Mouse (Mus musculus) liver, adult 2 months (tissue): ENCODE results near the gene Tyw1.

Experiments used
- CTCF ChIP-seq: fragments of 200-500 bp; IDR thresholded peaks from 2 replicates; pipeline ENCODE4 v1.5.1; 2011; ENCODE audit warnings: low read depth, low read length, control low read depth
- POLR2A ChIP-seq: fragments of 200-500 bp; IDR thresholded peaks from 2 replicates; pipeline ENCODE4 v1.6.1; 2011; ENCODE audit warnings: low read length, control low read depth; ENCODE audit not compliant: insufficient read depth; ENCODE audit errors: extremely low read depth

DNA sequence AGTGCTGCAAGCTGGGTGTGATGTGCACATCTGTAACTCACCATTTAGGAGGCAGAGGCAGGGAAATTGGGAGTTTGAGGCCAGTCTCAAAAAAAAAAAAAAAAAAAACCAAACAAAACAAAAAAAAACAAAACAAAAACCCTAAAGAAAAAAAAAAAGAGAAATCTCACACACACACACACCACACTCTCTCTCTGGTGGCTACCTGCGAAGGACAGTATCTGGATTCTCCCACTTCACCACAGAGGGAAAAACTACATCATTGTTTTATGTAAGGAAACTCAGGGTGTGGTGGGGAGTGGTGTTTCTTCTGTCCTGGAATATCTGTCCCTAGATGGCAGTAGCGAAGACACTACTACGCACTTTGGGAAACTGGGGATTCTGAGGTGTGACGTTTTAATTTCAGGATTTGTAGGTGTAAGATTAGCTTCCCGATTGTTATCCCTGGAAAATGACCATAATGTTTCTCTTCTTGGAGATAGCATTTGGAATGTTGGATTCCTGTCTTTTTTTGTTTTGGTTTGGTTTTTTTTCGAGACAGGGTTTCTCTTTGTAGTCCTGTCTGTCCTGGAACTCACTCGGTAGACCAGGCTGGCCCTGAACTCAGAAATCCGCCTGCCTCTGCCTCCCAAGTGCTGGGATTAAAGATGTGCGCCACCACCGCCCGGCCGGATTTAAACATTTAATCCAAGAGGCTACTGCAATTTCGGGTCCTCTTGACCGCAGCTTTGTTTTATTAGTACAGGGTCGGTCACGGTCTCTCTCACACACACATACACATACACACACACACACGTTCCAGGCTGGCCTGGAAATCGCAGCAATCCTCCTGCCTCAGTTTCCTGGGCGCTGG, 1.0 kb upstream of the Tyw1 start:
- peak; percentile 29 for TF ChIP-seq CTCF
- no peak for TF ChIP-seq POLR2A
